Mouse (Mus musculus) kidney, adult 9 months (tissue): ENCODE results near the gene Ywhah.

Experiments
- DNase-seq: peaks from one replicate; pipeline ENCODE4 v3.0.0; 2022

The Ywhah gene

DNA sequence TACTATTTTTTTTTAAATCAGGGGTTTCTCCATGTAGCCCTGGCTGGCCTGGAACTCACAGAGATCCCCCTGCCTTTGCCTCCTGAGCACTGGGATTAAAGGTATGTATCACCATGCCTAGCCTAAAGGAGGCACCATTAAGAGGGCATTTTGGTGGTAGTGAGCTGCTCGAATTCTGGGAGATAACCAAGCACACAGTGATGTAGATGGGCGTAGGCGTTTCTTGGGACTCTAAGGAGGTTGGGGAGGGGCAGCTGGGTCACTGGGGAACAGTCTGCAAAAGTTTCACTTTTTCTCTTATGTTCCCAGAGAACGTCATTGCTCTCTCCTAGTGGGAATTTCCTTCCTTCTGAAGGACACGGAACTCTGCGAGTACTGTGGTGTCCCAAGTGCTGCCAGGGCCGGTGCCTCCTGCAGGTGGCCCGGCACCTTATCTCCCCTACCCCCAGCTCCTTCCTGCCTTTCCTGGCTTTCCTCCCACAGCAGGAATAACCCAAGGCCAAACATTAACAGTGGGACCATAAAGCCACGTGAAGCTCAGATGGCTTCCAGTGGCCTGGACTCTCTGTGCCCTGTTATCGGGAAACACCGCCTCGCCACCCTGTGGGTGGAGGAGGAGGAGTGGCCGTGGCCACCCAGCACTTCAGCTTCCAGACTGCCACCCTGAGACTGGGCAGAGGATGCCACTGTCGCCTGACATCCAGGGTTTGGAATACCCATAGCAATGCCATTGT is 34.4 kb downstream of the Ywhah start:
- DNase-seq: peak; percentile 82

DNA sequence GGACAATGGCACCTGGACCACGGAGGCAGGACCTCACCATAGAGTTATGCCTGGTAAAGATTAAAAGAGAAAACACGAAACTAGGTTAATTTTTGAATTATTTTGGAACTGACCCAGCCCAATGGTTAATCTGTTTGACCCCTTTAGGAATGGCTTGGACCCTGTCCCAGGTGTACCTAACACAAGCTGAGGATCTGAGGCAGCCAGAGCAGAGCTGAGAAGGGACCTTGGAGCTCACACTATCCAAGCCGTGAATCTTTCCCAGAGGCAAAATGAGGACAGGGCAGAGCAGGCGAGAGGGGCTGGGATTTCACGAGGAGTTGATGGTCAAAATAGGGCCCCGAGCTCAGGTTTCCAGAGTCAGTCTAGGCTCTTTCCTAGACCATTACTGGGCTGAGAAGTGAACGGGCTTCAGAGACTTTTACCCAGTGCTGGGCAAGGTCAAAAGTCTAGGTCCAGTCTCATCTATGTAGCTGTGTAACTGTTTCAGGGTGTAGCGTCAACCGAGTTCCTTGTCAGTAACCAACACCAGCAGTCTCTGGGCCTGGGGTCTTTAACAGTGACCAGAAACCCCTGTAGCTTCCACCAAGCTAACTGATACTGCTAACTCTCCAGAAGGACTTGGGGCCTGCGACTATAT is 37.6 kb downstream of the Ywhah start:
- peak; percentile 96 for DNase-seq

DNA sequence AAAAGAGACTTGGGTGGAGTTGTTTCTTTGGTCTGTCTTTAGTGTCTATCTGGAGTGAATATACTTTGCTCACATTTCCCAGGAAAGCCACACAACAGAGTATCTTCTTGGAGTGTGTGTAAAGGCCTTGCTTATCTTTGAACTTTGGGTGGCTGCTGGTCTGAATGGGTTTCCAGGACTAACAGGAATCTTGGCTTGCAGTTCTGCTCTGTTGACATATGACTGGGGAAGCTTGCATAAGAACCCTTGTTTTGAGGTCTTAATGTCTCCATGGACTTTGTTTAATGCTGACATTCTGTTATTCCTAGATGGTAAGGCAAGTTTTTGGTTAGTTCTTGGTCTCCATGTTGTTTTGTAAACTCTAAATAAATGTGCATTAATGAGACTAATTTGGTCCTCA is 51.5 kb downstream of the Ywhah start:
- no peak for DNase-seq

DNA sequence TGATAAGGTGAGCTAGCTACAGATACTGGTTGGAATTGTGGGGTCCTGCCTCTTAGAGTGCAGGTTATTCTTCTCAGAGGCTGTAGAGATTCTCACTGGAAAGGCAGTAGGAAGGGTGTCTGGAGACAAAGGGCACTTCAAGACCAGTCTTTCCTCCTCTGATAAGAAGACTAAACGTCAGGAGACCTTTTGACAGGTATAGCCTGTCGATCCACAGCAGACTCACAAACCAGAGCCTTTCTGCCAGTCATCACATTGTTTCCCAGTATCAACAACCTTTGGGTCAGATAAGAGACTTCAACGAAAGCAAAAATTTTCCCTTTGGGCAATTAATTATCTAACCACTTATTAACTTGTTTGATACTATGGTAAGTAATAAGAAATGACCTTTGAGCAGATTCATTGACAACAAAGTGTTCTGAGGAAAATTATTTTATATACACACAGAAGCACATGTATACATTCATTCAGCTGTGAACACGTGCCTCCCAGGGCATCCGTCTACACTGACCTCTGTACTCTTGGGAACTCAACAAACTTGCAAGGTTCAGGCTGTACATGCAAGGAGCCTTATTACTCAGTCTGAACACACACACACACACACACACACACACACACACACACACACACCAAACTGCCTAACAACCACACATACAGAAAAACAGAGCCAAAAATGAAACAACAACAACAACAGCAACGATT is 58.0 kb downstream of the Ywhah start:
- DNase-seq: no peak
